Mouse (Mus musculus) heart, adult 2 months (tissue): ENCODE measurements around the gene Dnah1.

Experiments
- CTCF ChIP-seq: fragments of 200-600 bp; IDR thresholded peaks from 2 replicates; pipeline ENCODE4 v1.8.1; 2022; ENCODE audit warnings: antibody characterized with exemption, mild to moderate bottlenecking, moderate library complexity
- EP300 ChIP-seq: fragments of 200-500 bp; IDR thresholded peaks from 2 replicates; pipeline ENCODE4 v1.6.1; 2011; ENCODE audit warnings: low read depth, low read length, control low read depth; ENCODE audit not compliant: insufficient read depth
- POLR2A ChIP-seq: fragments of 200-500 bp; IDR thresholded peaks from 2 replicates; pipeline ENCODE4 v1.6.1; 2011; ENCODE audit warnings: mild to moderate bottlenecking, low read depth, low read length, control low read depth; ENCODE audit not compliant: insufficient read depth

DNA sequence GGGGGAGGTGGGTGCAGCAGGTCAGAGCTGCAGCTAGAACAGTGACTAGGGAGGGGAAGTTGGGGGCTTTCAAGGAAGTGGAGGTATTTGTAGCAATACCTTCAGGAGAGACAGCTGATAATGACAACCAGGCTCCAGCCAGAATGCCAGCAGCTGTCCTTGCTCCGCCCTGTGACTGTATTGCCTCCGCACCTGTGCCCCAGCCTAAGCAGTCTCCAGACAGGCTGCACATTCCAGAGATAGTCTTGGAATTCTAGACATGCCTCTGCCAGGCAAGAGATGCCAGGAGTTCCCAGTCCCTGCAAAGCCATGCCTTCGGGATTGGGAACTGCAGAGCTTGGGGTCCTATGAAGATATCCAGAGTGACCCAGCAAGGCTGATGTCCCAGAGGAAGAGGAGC lies 111.2 kb downstream of the Dnah1 start:
- TF ChIP-seq POLR2A, result peak; percentile 26
- TF ChIP-seq CTCF, result no peak
- TF ChIP-seq EP300, result no peak
